In genomic region chr3:88569694-88570093, GRCm38 (mm10) we compare ENCODE assay signal across 20 mouse cellular contexts. TPM values are rescaled to one million over a fixed set of nuclear protein-coding genes. Genes with fewer than 3 reads are reported as not detected.
DNase-seq lines count a peak whose midpoint lies in the region; TF ChIP-seq lines count a peak whose summit lies in the region.
"Had no signal": no experiment of that assay in that cellular context is flagged by ENCODE, and none has a peak within 500 bp of the region (broad histone marks: within the 10 kb centered on the region; RNA-seq: fewer than 3 reads in every experiment).

No protein-coding gene starts in this region.

- H3K27ac ChIP-seq in brown adipose tissue, adult 24 weeks (replicated peaks; ENCODE audit: low read depth, low read length), result peak overlapping the region; percentile 60
- H3K27ac ChIP-seq: embryonic facial prominence, embryonic 15.5 days; forebrain, embryonic 10.5 days; heart, embryonic 10.5 days; hindbrain, embryonic 13.5 days; midbrain, embryonic 12.5 days; neural tube, embryonic 13.5 days had no signal

- no peak overlapping the region for H3K4me3 ChIP-seq in lung, adult 2 months (replicated peaks; ENCODE audit: extremely low read depth, low read depth, low read length)
- no peak overlapping the region for H3K4me3 ChIP-seq in brown adipose tissue, adult 24 weeks (ENCODE audit: insufficient read depth, low read depth, low read length)
- H3K4me3 ChIP-seq: embryonic facial prominence, embryonic 15.5 days; forebrain, embryonic 10.5 days; heart, embryonic 10.5 days; hindbrain, embryonic 13.5 days; midbrain, embryonic 12.5 days; neural tube, embryonic 13.5 days had no signal

- no peak for TF ChIP-seq CTCF in lung, adult 2 months (IDR thresholded peaks at IDR 0.05; ENCODE audit: insufficient read depth, low read length)

- TF ChIP-seq POLR2A in lung, adult 2 months (IDR thresholded peaks at IDR 0.05; ENCODE audit: borderline replicate concordance, extremely low read depth, low read depth, low read length), result no peak

- peak; percentile 63 for DNase-seq in adrenal gland, adult 8-10 months
- no peak for DNase-seq in adrenal gland, postnatal 4 days (ENCODE audit: low spot score in 2 of 2)
- DNase-seq in lung, postnatal 10 days, result peak; percentile 62
- no peak for DNase-seq in lung, adult 2 months
- peak; percentile 49 for DNase-seq in skeletal muscle tissue, adult 2 months (ENCODE audit: low read depth, low spot score)
- no peak for DNase-seq in cerebellum, postnatal 36 days
- no peak for DNase-seq in embryo, embryonic 11 days
- DNase-seq: cerebellum, adult 9-10 months; gastrocnemius, postnatal 14 days; heart, postnatal 10 days; kidney, postnatal 25 days; layer of hippocampus, adult 9-11 months had no signal

- H3K4me1 ChIP-seq in lung, adult 2 months (ENCODE audit: control insufficient read depth, insufficient read depth, low read length), result no peaks in the 10 kb centered on the region
- H3K4me1 ChIP-seq in brown adipose tissue, adult 24 weeks (ENCODE audit: control insufficient read depth, insufficient read depth, insufficient read length, low read length), result peaks cover 15% of the 10 kb centered on the region
- H3K4me1 ChIP-seq: embryonic facial prominence, embryonic 15.5 days; forebrain, embryonic 10.5 days; heart, embryonic 10.5 days; hindbrain, embryonic 13.5 days; midbrain, embryonic 12.5 days; neural tube, embryonic 13.5 days had no signal

- WGBS in lung, adult 2 months, result 80% methylated on average over 5 of the region's 5 CpGs

RNA-seq across cellular contexts. Expression of gene Ssr2, which starts 6.0 kb away (rescaled TPM):
- 100 to 1,000 TPM; 139 to 217 (median 172) TPM for total RNA-seq in adrenal gland, adult 8-10 months (2022)
- 100 to 1,000 TPM; 240 to 260 TPM for total RNA-seq in adrenal gland, postnatal 4 days (2021)
- polyA plus RNA-seq in lung, adult 2 months (2012; rRNA removed), result 139 and 188 TPM in 2 replicates
- 84.2 and 89.0 TPM in 2 replicates for polyA plus RNA-seq in brown adipose tissue, adult 24 weeks (2012; ENCODE audit: insufficient read depth, insufficient read length, missing spikeins)

RNA-seq across cellular contexts. Expression of gene Ubqln4, which starts 16.1 kb away (rescaled TPM):
- 10 to 100 TPM; 64.1 to 81.3 (median 66.7) TPM for total RNA-seq in adrenal gland, adult 8-10 months (2022)
- total RNA-seq in adrenal gland, postnatal 4 days (2021), result 10 to 100 TPM; 52.6 to 62.6 TPM
- polyA plus RNA-seq in lung, adult 2 months (2012; rRNA removed), result 47.0 and 52.6 TPM in 2 replicates
- polyA plus RNA-seq in brown adipose tissue, adult 24 weeks (2012; ENCODE audit: insufficient read depth, insufficient read length, missing spikeins), result 36.6 and 42.2 TPM in 2 replicates

RNA-seq across cellular contexts. Expression of gene Lamtor2, which starts 16.8 kb away (rescaled TPM):
- 100 to 1,000 TPM; 138 to 164 (median 144) TPM for total RNA-seq in adrenal gland, adult 8-10 months (2022)
- total RNA-seq in adrenal gland, postnatal 4 days (2021), result 100 to 1,000 TPM; 108 to 113 TPM
- 116 and 135 TPM in 2 replicates for polyA plus RNA-seq in lung, adult 2 months (2012; rRNA removed)
- polyA plus RNA-seq in brown adipose tissue, adult 24 weeks (2012; ENCODE audit: insufficient read depth, insufficient read length, missing spikeins), result 209 and 224 TPM in 2 replicates

RNA-seq across cellular contexts. Expression of gene Rab25, which starts 21.6 kb away (rescaled TPM):
- total RNA-seq in adrenal gland, adult 8-10 months (2022), result not detected
- total RNA-seq in adrenal gland, postnatal 4 days (2021), result 1 to 10 TPM in 1 of 2 experiments, under 1 TPM in 1; 0.54 to 3.9 TPM
- 53.0 and 105 TPM in 2 replicates for polyA plus RNA-seq in lung, adult 2 months (2012; rRNA removed)
- not detected in 2 replicates for polyA plus RNA-seq in brown adipose tissue, adult 24 weeks (2012; ENCODE audit: insufficient read depth, insufficient read length, missing spikeins)
- total RNA-seq: gastrocnemius, postnatal 14 days; heart, postnatal 10 days; left cerebral cortex, postnatal 14 days had no signal
- polyA plus RNA-seq: hindbrain, embryonic 13.5 days; neural tube, embryonic 13.5 days had no signal

RNA-seq across cellular contexts. Expression of gene Arhgef2, which starts 36.1 kb away (rescaled TPM):
- 10 to 100 TPM; 22.0 to 48.2 (median 31.5) TPM for total RNA-seq in adrenal gland, adult 8-10 months (2022)
- total RNA-seq in adrenal gland, postnatal 4 days (2021), result 10 to 100 TPM; 65.7 to 77.0 TPM
- 186 and 233 TPM in 2 replicates for polyA plus RNA-seq in lung, adult 2 months (2012; rRNA removed)
- 13.7 and 23.6 TPM in 2 replicates for polyA plus RNA-seq in brown adipose tissue, adult 24 weeks (2012; ENCODE audit: insufficient read depth, insufficient read length, missing spikeins)

Comparison
In these comparisons a context has a peak if more than half of its experiments do, and no peak if none do; other contexts are left out.
1. DNase-seq: peak in adrenal gland, adult 8-10 months (single experiment), lung, postnatal 10 days (single experiment) and skeletal muscle tissue, adult 2 months (single experiment); none in adrenal gland, postnatal 4 days (0 of 2), lung, adult 2 months (single experiment), cerebellum, postnatal 36 days (0 of 2) and embryo, embryonic 11 days (single experiment).